Comparison of ENCODE assay signal across 15 mouse cellular contexts in genomic region chr9:71566763-71567162, GRCm38 (mm10). TPM values are rescaled to one million over a fixed set of nuclear protein-coding genes. Genes with fewer than 3 reads are reported as not detected.
DNase-seq lines count a peak whose midpoint lies in the region; ATAC-seq lines count a peak whose summit lies in the region.
"Had no signal": no experiment of that assay in that cellular context is flagged by ENCODE, and none has a peak within 500 bp of the region (broad histone marks: within the 10 kb centered on the region; RNA-seq: fewer than 3 reads in every experiment).

No protein-coding gene starts in this region.

- DNase-seq in heart, adult 8-10 months (ENCODE audit: low spot score), result peak; percentile 72
- DNase-seq in R1 (ENCODE audit: low read depth, low spot score), result peak; percentile 28
- no peak for DNase-seq in spleen, adult 12 weeks (ENCODE audit: low spot score)
- no peak for DNase-seq in left cerebral cortex, adult 9 months (ENCODE audit: low spot score in 2 of 2)
- DNase-seq in cerebellum, postnatal 10 days, result no peak
- DNase-seq: cerebellum, adult 9-11 months; liver; thymus, adult 18-20 months had no signal

- no peak overlapping the region for H3K4me2 ChIP-seq in heart, embryonic 11.5 days
- H3K4me2 ChIP-seq in lung, embryonic 16.5 days (ENCODE audit: low read depth, low read length), result no peak overlapping the region
- H3K4me2 ChIP-seq: kidney, embryonic 15.5 days had no signal

- 32% methylated on average over 4 of the region's 4 CpGs for WGBS in heart, embryonic 11.5 days (ENCODE audit: insufficient replicate concordance)
- 34% methylated on average over 4 of the region's 4 CpGs for WGBS in lung, embryonic 16.5 days

- H3K36me3 ChIP-seq in heart, embryonic 11.5 days (ENCODE audit: control insufficient read depth, insufficient read depth, low read length), result no peaks in the 10 kb centered on the region
- H3K36me3 ChIP-seq in lung, embryonic 16.5 days (ENCODE audit: control insufficient read depth, insufficient read depth, low read length), result no peaks in the 10 kb centered on the region
- H3K36me3 ChIP-seq: kidney, embryonic 15.5 days had no signal

- no peak overlapping the region for H3K27ac ChIP-seq in heart, embryonic 11.5 days (ENCODE audit: low read depth, low read length)
- peak overlapping the region; percentile 37; the same call in 1 of the 2 replicates for H3K27ac ChIP-seq in lung, embryonic 16.5 days (ENCODE audit: low read length)
- H3K27ac ChIP-seq: hindbrain, postnatal 0 days; kidney, embryonic 15.5 days; layer of hippocampus, adult 2 months had no signal

- ATAC-seq in heart, embryonic 11.5 days (replicated peaks; ENCODE audit: insufficient number of reproducible peaks, low FRiP score, low TSS enrichment), result no peak
- ATAC-seq in common myeloid progenitor, adult 5-6 weeks (replicated peaks; ENCODE audit: low read depth, poor library complexity, severe bottlenecking), result 0 out of 2 replicates have a peak, but pooled peaks have one; percentile 18
- ATAC-seq in lung, embryonic 16.5 days (ENCODE audit: low read depth), result no peak
- ATAC-seq: CD4-positive, CD25-positive, alpha-beta regulatory T cell, adult 4 months; hindbrain, postnatal 0 days had no signal

- no peak overlapping the region for H3K9ac ChIP-seq in heart, embryonic 11.5 days (ENCODE audit: low read depth, low read length)
- no peak overlapping the region for H3K9ac ChIP-seq in lung, embryonic 16.5 days (ENCODE audit: low read length)
- H3K9ac ChIP-seq: kidney, embryonic 15.5 days had no signal

- no peak overlapping the region for H3K4me3 ChIP-seq in heart, embryonic 11.5 days (ENCODE audit: low read depth, low read length)
- no peak overlapping the region for H3K4me3 ChIP-seq in lung, embryonic 16.5 days (ENCODE audit: low read length)
- H3K4me3 ChIP-seq: kidney, embryonic 15.5 days; layer of hippocampus, adult 2 months had no signal

- H3K9me3 ChIP-seq in heart, embryonic 11.5 days (replicated peaks; ENCODE audit: control insufficient read depth, low read length), result no peaks in the 10 kb centered on the region
- no peaks in the 10 kb centered on the region for H3K9me3 ChIP-seq in lung, embryonic 16.5 days (ENCODE audit: control insufficient read depth, low read length)
- H3K9me3 ChIP-seq: kidney, embryonic 15.5 days had no signal

- no peaks in the 10 kb centered on the region for H3K27me3 ChIP-seq in heart, embryonic 11.5 days (ENCODE audit: control insufficient read depth, insufficient read depth, low read length)
- no peaks in the 10 kb centered on the region for H3K27me3 ChIP-seq in lung, embryonic 16.5 days (ENCODE audit: control insufficient read depth, insufficient read depth, low read depth, low read length)
- H3K27me3 ChIP-seq: kidney, embryonic 15.5 days had no signal

- peaks cover 9% of the 10 kb centered on the region; the same call in 1 of the 2 replicates for H3K4me1 ChIP-seq in heart, embryonic 11.5 days (ENCODE audit: control insufficient read depth, insufficient read depth, low read length)
- H3K4me1 ChIP-seq in lung, embryonic 16.5 days (replicated peaks; ENCODE audit: control insufficient read depth, insufficient read depth, low read length), result peaks cover 12% of the 10 kb centered on the region

RNA-seq across cellular contexts. Expression of gene Myzap, which starts 25.4 kb away (rescaled TPM):
- 100 to 1,000 TPM; 373 to 483 (median 430) TPM for total RNA-seq in heart, adult 8-10 months (2022)
- polyA plus RNA-seq in heart, embryonic 11.5 days (2014; fragmentation: Nextera tagmentation; extraction: Ambion mirVana), result 51.3 and 58.0 TPM in 2 replicates
- 0.27 TPM in 1 of 2 replicates, not detected in the other for total RNA-seq in common myeloid progenitor, adult 5-6 weeks (2017)
- polyA plus RNA-seq in lung, embryonic 16.5 days (2015; fragmentation: Nextera tagmentation; extraction: Ambion mirVana), result 65.8 and 66.7 TPM in 2 replicates

Comparison
In these comparisons a context has a peak if more than half of its experiments do, and no peak if none do; other contexts are left out.
1. DNase-seq: peak in heart, adult 8-10 months (single experiment) and R1 (single experiment); none in spleen, adult 12 weeks (single experiment), left cerebral cortex, adult 9 months (0 of 2) and cerebellum, postnatal 10 days (0 of 2).
2. RNA of gene Myzap, which starts 25.4 kb away (total RNA-seq): 373 to 483 TPM in heart, adult 8-10 months; 0.27 TPM in common myeloid progenitor, adult 5-6 weeks; every median in the first group is over 100 times any median in the second.